Mouse (Mus musculus) megakaryocyte, embryonic 14.5 days (primary cell): ENCODE measurements around the gene Twf2.
"Not testable (repeated sequence)": the region's sequence is repeated elsewhere in the genome, so short reads cannot be mapped to it uniquely, and the experiment has no call there.

Experiments
- FLI1 ChIP-seq: IDR thresholded peaks from 2 replicates; pipeline ENCODE4 v1.6.1; 2012; ENCODE audit warnings: low read length, inconsistent platforms, mixed read lengths
- GATA1 ChIP-seq: IDR thresholded peaks from 3 replicates; pipeline ENCODE4 v1.6.1; 2012; ENCODE audit warnings: mixed read lengths, low read length, inconsistent platforms, borderline replicate concordance

DNA sequence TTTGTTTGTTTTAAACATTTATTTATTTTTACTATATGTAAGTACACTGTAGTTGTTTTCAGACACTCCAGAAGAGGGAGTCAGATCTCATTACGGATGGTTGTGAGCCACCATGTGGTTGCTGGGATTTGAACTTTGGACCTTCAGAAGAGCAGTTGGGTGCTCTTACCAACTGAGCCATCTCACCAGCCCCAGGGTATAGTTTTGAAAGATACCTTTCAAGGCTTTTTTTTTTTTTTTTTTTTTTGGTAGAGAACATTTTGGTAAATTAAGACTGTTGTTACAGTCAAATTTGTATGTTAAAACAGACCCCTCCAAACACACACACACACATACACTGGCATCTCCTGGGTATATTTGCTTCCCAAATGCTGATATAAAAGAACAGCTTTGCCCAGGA, 33.9 kb upstream of the Twf2 start:
- TF ChIP-seq GATA1, FLI1: not testable (repeated sequence)
